Mouse (Mus musculus) urinary bladder, postnatal 25 days (tissue): ENCODE data around the gene Tdrd1.

Source experiments
- DNase-seq: peaks from one replicate; pipeline ENCODE4 v3.0.0; 2022; ENCODE audit warnings: low spot score

Gene Tdrd1

GRCm38 (mm10) chr19:56829267-56829666 lies 3.3 kb downstream of the Tdrd1 start:
- DNase-seq = no peak

GRCm38 (mm10) chr19:56830163-56830562 lies 4.2 kb downstream of the Tdrd1 start:
- no peak for DNase-seq

GRCm38 (mm10) chr19:56835340-56835739 lies 9.3 kb downstream of the Tdrd1 start:
- no peak for DNase-seq

GRCm38 (mm10) chr19:56838942-56839706 lies 13.1 kb downstream of the Tdrd1 start:
- DNase-seq = no peak

- no peak for DNase-seq
Measured at GRCm38 (mm10) chr19:56842974-56843373, 17.0 kb downstream of the Tdrd1 start.

- no peak for DNase-seq
Measured at GRCm38 (mm10) chr19:56852590-56852989, 26.6 kb downstream of the Tdrd1 start.

- DNase-seq = no peak
Measured at GRCm38 (mm10) chr19:56856455-56856854, 30.4 kb downstream of the Tdrd1 start.

GRCm38 (mm10) chr19:56867701-56868100 lies 41.7 kb downstream of the Tdrd1 start:
- no peak for DNase-seq

- DNase-seq = no peak
Measured at GRCm38 (mm10) chr19:56873816-56874600, 48.0 kb downstream of the Tdrd1 start, which contains the start of gene Vwa2. Gene Vwa2, plus strand, starts transcription at chr19:56874249.

GRCm38 (mm10) chr19:56874601-56875315 lies 48.7 kb downstream of the Tdrd1 start:
- no peak for DNase-seq

GRCm38 (mm10) chr19:56877364-56877763 lies 51.4 kb downstream of the Tdrd1 start:
- no peak for DNase-seq

- no peak for DNase-seq
Measured at GRCm38 (mm10) chr19:56887879-56888278, 61.9 kb downstream of the Tdrd1 start.

GRCm38 (mm10) chr19:56888654-56889053 lies 62.6 kb downstream of the Tdrd1 start:
- DNase-seq = no peak

GRCm38 (mm10) chr19:56891438-56891837 lies 65.4 kb downstream of the Tdrd1 start:
- DNase-seq = no peak

- no peak for DNase-seq
Measured at GRCm38 (mm10) chr19:56892586-56892985, 66.6 kb downstream of the Tdrd1 start.

GRCm38 (mm10) chr19:56893326-56893725 lies 67.3 kb downstream of the Tdrd1 start:
- no peak for DNase-seq

GRCm38 (mm10) chr19:56897654-56898053 lies 71.6 kb downstream of the Tdrd1 start:
- no peak for DNase-seq

- no peak for DNase-seq
Measured at GRCm38 (mm10) chr19:56904095-56904494, 78.1 kb downstream of the Tdrd1 start.

- no peak for DNase-seq
Measured at GRCm38 (mm10) chr19:56905395-56905794, 79.4 kb downstream of the Tdrd1 start.

- no peak for DNase-seq
Measured at GRCm38 (mm10) chr19:56907850-56908249, 81.8 kb downstream of the Tdrd1 start.

GRCm38 (mm10) chr19:56908472-56909270 lies 82.7 kb downstream of the Tdrd1 start:
- no peak for DNase-seq

GRCm38 (mm10) chr19:56910561-56910960 lies 84.6 kb downstream of the Tdrd1 start:
- no peak for DNase-seq
